10 mouse cellular contexts compared by ENCODE assay signal in the genomic region with DNA sequence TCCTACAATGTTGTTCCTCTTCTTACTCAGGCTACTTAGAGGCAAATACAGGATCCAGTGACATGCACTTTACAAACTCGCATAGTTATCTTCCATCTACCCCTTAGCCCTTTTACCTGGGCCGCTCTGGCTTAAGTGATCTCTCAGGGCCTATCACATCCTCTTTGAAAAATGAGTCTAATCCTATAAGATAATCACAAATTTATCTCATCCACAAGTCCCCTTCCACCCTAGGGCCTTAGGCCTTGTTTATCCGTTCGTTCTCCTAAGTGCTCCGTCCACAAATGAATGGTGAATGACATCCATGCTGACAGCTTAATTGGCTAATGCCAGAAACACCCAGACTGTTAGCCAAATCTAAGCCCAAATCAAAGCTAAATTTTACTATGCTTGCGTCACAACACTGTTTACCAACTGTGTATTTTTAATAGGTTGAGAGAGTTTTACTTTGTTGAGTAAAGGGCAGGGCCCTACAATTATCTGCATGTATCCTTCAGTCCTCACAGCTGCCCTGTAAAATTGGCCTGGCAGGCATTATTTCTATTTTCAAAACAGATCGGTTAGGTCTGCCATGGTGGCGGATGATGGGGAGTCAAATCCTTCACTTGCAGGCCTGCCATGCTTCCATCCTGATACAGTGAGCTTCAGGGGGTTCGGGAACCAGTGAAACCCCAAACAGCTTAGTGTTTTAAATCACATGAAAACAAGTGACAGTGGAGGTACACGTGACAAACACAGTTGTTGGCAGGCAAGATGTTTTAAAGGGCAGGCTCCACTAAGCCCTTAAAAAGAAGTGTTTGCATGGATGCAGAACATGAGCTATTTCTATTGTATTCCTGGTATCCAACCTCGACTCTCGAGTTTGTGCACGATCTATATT. TPM values are rescaled to one million over a fixed set of nuclear protein-coding genes. Genes with fewer than 3 reads are reported as not detected.
DNase-seq lines count a peak whose midpoint lies in the region; ATAC-seq and TF ChIP-seq lines count a peak whose summit lies in the region.
"Had no signal": no experiment of that assay in that cellular context is flagged by ENCODE, and none has a peak within 500 bp of the region (broad histone marks: within the 10 kb centered on the region; RNA-seq: fewer than 3 reads in every experiment).

No protein-coding gene starts in this region.

- H3K36me3 ChIP-seq in hindbrain, embryonic 14.5 days (replicated peaks; ENCODE audit: control insufficient read depth, insufficient read depth), result no peaks in the 10 kb centered on the region
- no peaks in the 10 kb centered on the region for H3K36me3 ChIP-seq in midbrain, embryonic 16.5 days (ENCODE audit: control insufficient read depth, insufficient read depth, low read length)

- WGBS in hindbrain, embryonic 14.5 days, result 66% methylated on average over 13 of the region's 13 CpGs
- WGBS in midbrain, embryonic 16.5 days, result 50% methylated on average over 13 of the region's 13 CpGs

- H3K4me1 ChIP-seq in hindbrain, embryonic 14.5 days (replicated peaks; ENCODE audit: control insufficient read depth, insufficient read depth, low read length), result peaks cover 14% of the 10 kb centered on the region
- peaks cover 12% of the 10 kb centered on the region for H3K4me1 ChIP-seq in midbrain, embryonic 16.5 days (ENCODE audit: control insufficient read depth, insufficient read depth, low read length)

- H3K4me2 ChIP-seq in hindbrain, embryonic 14.5 days (replicated peaks), result peak overlapping the region; percentile 62
- peak overlapping the region; percentile 89 for H3K4me2 ChIP-seq in midbrain, embryonic 16.5 days (ENCODE audit: low read length)

- H3K27ac ChIP-seq in layer of hippocampus, adult 2 months, result peak overlapping the region; percentile 94
- H3K27ac ChIP-seq in hindbrain, embryonic 14.5 days, result no peak overlapping the region
- H3K27ac ChIP-seq in midbrain, embryonic 16.5 days (ENCODE audit: low read length), result no peak overlapping the region

- peak; percentile 25 to 75 for DNase-seq in adrenal gland, adult (ENCODE audit: inconsistent age in 2 of 2, low spot score in 1 of 2)
- DNase-seq in adrenal gland, postnatal 25 days, result no peak
- DNase-seq in layer of hippocampus, adult 2 months (ENCODE audit: low spot score in 2 of 2), result peak; percentile 23
- no peak for DNase-seq in layer of hippocampus, postnatal 14 days (ENCODE audit: low spot score in 2 of 2)
- DNase-seq in hindbrain, embryonic 14.5 days (ENCODE audit: low spot score), result no peak
- no peak for DNase-seq in right cerebral cortex, postnatal 10 days (ENCODE audit: low spot score in 2 of 2)
- no peak for DNase-seq in layer of hippocampus, adult 11-12 months (ENCODE audit: low spot score)
- DNase-seq: right cerebral cortex, postnatal 14 days had no signal

- H3K27me3 ChIP-seq in hindbrain, embryonic 14.5 days (ENCODE audit: control insufficient read depth, insufficient read depth, low read length), result no peaks in the 10 kb centered on the region
- no peaks in the 10 kb centered on the region for H3K27me3 ChIP-seq in midbrain, embryonic 16.5 days (ENCODE audit: control insufficient read depth, insufficient read depth, low read depth, low read length)

- no peaks in the 10 kb centered on the region for H3K9me3 ChIP-seq in hindbrain, embryonic 14.5 days (ENCODE audit: control insufficient read depth, low read length)
- H3K9me3 ChIP-seq in midbrain, embryonic 16.5 days (replicated peaks; ENCODE audit: control insufficient read depth, low read length, poor library complexity, severe bottlenecking), result no peaks in the 10 kb centered on the region

- H3K9ac ChIP-seq in hindbrain, embryonic 14.5 days, result no peak overlapping the region
- H3K9ac ChIP-seq in midbrain, embryonic 16.5 days (ENCODE audit: low read depth, low read length), result no peak overlapping the region

- peak overlapping the region; percentile 99 for H3K4me3 ChIP-seq in layer of hippocampus, adult 2 months
- H3K4me3 ChIP-seq in hindbrain, embryonic 14.5 days (replicated peaks; ENCODE audit: low read length), result no peak overlapping the region
- H3K4me3 ChIP-seq in midbrain, embryonic 16.5 days (ENCODE audit: low read depth, low read length), result 0 out of 2 replicates have a peak overlapping the region, but pooled peaks have one; percentile 12

- ATAC-seq in hindbrain, embryonic 14.5 days (ENCODE audit: low FRiP score), result no peak
- ATAC-seq in midbrain, embryonic 16.5 days, result no peak

- no peak for TF ChIP-seq CTCF in layer of hippocampus, adult 2 months (conservative IDR thresholded peaks at IDR 0.05)

RNA-seq across cellular contexts. Expression of a gene that starts 1.7 kb away (rescaled TPM):
- 269 and 271 TPM in 2 replicates for total RNA-seq in adrenal gland, postnatal 25 days (2021)
- 10 to 100 TPM; 42.2 to 44.9 TPM for total RNA-seq in layer of hippocampus, adult 2 months (2021)
- total RNA-seq in layer of hippocampus, postnatal 14 days (2021), result 10 to 100 TPM; 43.3 to 45.8 TPM
- polyA plus RNA-seq in hindbrain, embryonic 14.5 days (2014; fragmentation: Nextera tagmentation; extraction: Ambion mirVana), result 15.6 and 16.6 TPM in 2 replicates
- polyA plus RNA-seq in midbrain, embryonic 16.5 days (2015; fragmentation: Nextera tagmentation; extraction: Ambion mirVana), result 7.7 and 8.0 TPM in 2 replicates

RNA-seq across cellular contexts. Expression of a gene that starts 42.8 kb away (rescaled TPM):
- 0.94 and 2.8 TPM in 2 replicates for total RNA-seq in adrenal gland, postnatal 25 days (2021)
- total RNA-seq in layer of hippocampus, adult 2 months (2021), result 1 to 10 TPM in 1 of 2 experiments, under 1 TPM in 1; 0.44 to 1.4 TPM
- under 1 TPM; 0.48 to 0.93 TPM for total RNA-seq in layer of hippocampus, postnatal 14 days (2021)
- polyA plus RNA-seq in hindbrain, embryonic 14.5 days (2014; fragmentation: Nextera tagmentation; extraction: Ambion mirVana), result 0.20 and 0.26 TPM in 2 replicates
- 0.51 and 0.72 TPM in 2 replicates for polyA plus RNA-seq in midbrain, embryonic 16.5 days (2015; fragmentation: Nextera tagmentation; extraction: Ambion mirVana)
- polyA plus RNA-seq: limb, embryonic 11.5 days had no signal

Comparison
In these comparisons a context has a peak if more than half of its experiments do, and no peak if none do; other contexts are left out.
1. DNase-seq: peak in adrenal gland, adult (2 of 2) and layer of hippocampus, adult 2 months (2 of 2); none in adrenal gland, postnatal 25 days (single experiment), layer of hippocampus, postnatal 14 days (0 of 2), hindbrain, embryonic 14.5 days (single experiment), right cerebral cortex, postnatal 10 days (0 of 2) and layer of hippocampus, adult 11-12 months (single experiment).